Mouse (Mus musculus): Measurements from ENCODE around the gene Crtc3.

- TF ChIP-seq CTCF (IDR thresholded peaks at IDR 0.05; ENCODE audit: low read depth) = no peak
- no peak for TF ChIP-seq EP300 (IDR thresholded peaks at IDR 0.05; ENCODE audit: low read depth)
These were observed 16.4 kb downstream of the Crtc3 start for GRCm38 (mm10) chr7:80672323-80672722.
